Mouse (Mus musculus) right cerebral cortex, postnatal 36 days (tissue): ENCODE results near the gene Gnptab.

ENCODE experiments used
- DNase-seq, 2 experiments: peaks; one replicate each; pipeline ENCODE4 v3.0.0; 2022; ENCODE audit warnings: low spot score in 2 of 2, mixed read lengths in 1 of 2

The Gnptab gene

GRCm38 (mm10) chr10:88376770-88377169 lies 2.2 kb upstream of the Gnptab start:
- peak; percentile 88 to 91 for DNase-seq

GRCm38 (mm10) chr10:88377666-88378065 lies 1.3 kb upstream of the Gnptab start:
- no peak for DNase-seq

- DNase-seq = no peak
These were observed 1.1 kb downstream of the Gnptab start for GRCm38 (mm10) chr10:88380002-88380401.

GRCm38 (mm10) chr10:88380430-88381060 lies 1.6 kb downstream of the Gnptab start:
- DNase-seq = no peak

GRCm38 (mm10) chr10:88381286-88381685 lies 2.4 kb downstream of the Gnptab start:
- no peak for DNase-seq

- no peak for DNase-seq
These were observed 3.1 kb downstream of the Gnptab start for GRCm38 (mm10) chr10:88382009-88382408.

- DNase-seq = no peak
These were observed 4.5 kb downstream of the Gnptab start for GRCm38 (mm10) chr10:88383479-88383878.

GRCm38 (mm10) chr10:88384081-88384480 lies 5.1 kb downstream of the Gnptab start:
- no peak for DNase-seq

GRCm38 (mm10) chr10:88385290-88385689 lies 6.4 kb downstream of the Gnptab start:
- no peak for DNase-seq

- no peak for DNase-seq
These were observed 6.8 kb downstream of the Gnptab start for GRCm38 (mm10) chr10:88385758-88386157.

GRCm38 (mm10) chr10:88386251-88386650 lies 7.3 kb downstream of the Gnptab start:
- DNase-seq = no peak

GRCm38 (mm10) chr10:88389576-88389975 lies 10.6 kb downstream of the Gnptab start:
- DNase-seq = no peak

GRCm38 (mm10) chr10:88390096-88390790 lies 11.3 kb downstream of the Gnptab start:
- DNase-seq = no peak

- DNase-seq = peak in 1 of 2 experiments; percentile 19
These were observed 12.6 kb downstream of the Gnptab start for GRCm38 (mm10) chr10:88391495-88391894.

GRCm38 (mm10) chr10:88392181-88392847 lies 13.4 kb downstream of the Gnptab start:
- peak in 1 of 2 experiments; percentile 20 for DNase-seq

- no peak for DNase-seq
These were observed 19.8 kb downstream of the Gnptab start for GRCm38 (mm10) chr10:88398668-88399243.

GRCm38 (mm10) chr10:88399271-88399670 lies 20.3 kb downstream of the Gnptab start:
- DNase-seq = no peak

- no peak for DNase-seq
These were observed 24.1 kb downstream of the Gnptab start for GRCm38 (mm10) chr10:88403021-88403420.

GRCm38 (mm10) chr10:88404220-88404619 lies 25.3 kb downstream of the Gnptab start:
- DNase-seq = no peak

GRCm38 (mm10) chr10:88405812-88406211 lies 26.9 kb downstream of the Gnptab start:
- DNase-seq = no peak

GRCm38 (mm10) chr10:88407875-88408631 lies 29.1 kb downstream of the Gnptab start:
- no peak for DNase-seq

GRCm38 (mm10) chr10:88409751-88410150 lies 30.8 kb downstream of the Gnptab start:
- no peak for DNase-seq
